Mouse (Mus musculus) heart, postnatal 0 days (tissue): ENCODE data around the gene Zranb1. TPM values are rescaled to one million over a fixed set of nuclear protein-coding genes. Genes with fewer than 3 reads are reported as not detected.

Source experiments
- ATAC-seq: fragments of 200-750 bp; cut with Nextera tagmentation; 2 replicates; pipeline ENCODE4 v1.8.0; 2017; ENCODE audit warnings: low read depth, moderate number of reproducible peaks, moderate library complexity; ENCODE audit not compliant: insufficient read depth
- DNase-seq: peaks from one replicate; pipeline ENCODE4 v3.0.0-alpha.2; 2016; ENCODE audit warnings: low spot score
- H3K27ac ChIP-seq: fragments of 300-500 bp; sonication (generic); 2 replicates; pipeline ENCODE4 v1.5.1; 2014; ENCODE audit warnings: low read depth, mild to moderate bottlenecking
- H3K27me3 ChIP-seq: fragments of 300-500 bp; sonication (generic); 2 replicates; pipeline ENCODE4 v1.6.1; 2014; ENCODE audit warnings: low read length, mixed read lengths; ENCODE audit not compliant: control insufficient read depth, insufficient read depth
- H3K36me3 ChIP-seq: fragments of 300-500 bp; sonication (generic); replicated peaks from 2 replicates; pipeline ENCODE4 v1.6.1; 2014; ENCODE audit warnings: low read length, mixed read lengths; ENCODE audit not compliant: control insufficient read depth, insufficient read depth
- H3K4me1 ChIP-seq: fragments of 300-500 bp; sonication (generic); 2 replicates; pipeline ENCODE4 v1.6.1; 2014; ENCODE audit warnings: antibody characterized with exemption; ENCODE audit not compliant: control insufficient read depth, insufficient read depth
- H3K4me2 ChIP-seq: fragments of 300-500 bp; sonication (generic); 2 replicates; pipeline ENCODE4 v1.6.1; 2014; ENCODE audit warnings: low read depth, mild to moderate bottlenecking, low read length, moderate library complexity
- H3K4me3 ChIP-seq: fragments of 300-500 bp; sonication (generic); 2 replicates; pipeline ENCODE4 v1.5.1; 2014; ENCODE audit warnings: low read depth, low read length
- H3K9ac ChIP-seq: fragments of 300-500 bp; sonication (generic); replicated peaks from 2 replicates; pipeline ENCODE4 v1.6.1; 2014; ENCODE audit warnings: low read depth, low read length, mixed read lengths
- H3K9me3 ChIP-seq: fragments of 300-500 bp; sonication (generic); replicated peaks from 2 replicates; pipeline ENCODE4 v1.6.1; 2016; ENCODE audit warnings: low read length; ENCODE audit not compliant: control insufficient read depth
- CTCF ChIP-seq: IDR thresholded peaks from 2 replicates; pipeline ENCODE4 v1.5.1; 2016; ENCODE audit warnings: antibody characterized with exemption, control low read depth, low read depth
- EP300 ChIP-seq: IDR thresholded peaks from 2 replicates; pipeline ENCODE4 v1.6.1; 2016; ENCODE audit warnings: antibody characterized with exemption, low read depth
- WGBS: fragments of 180-500 bp; shearing (Covaris S2); extraction: QIAGEN DNeasy Blood & Tissue Kit; methylation state at CpG from one replicate; pipeline ENCODE4 v1.1.7; 2014; 5-methylcytosine and 5-hydroxymethylcytosine counted together
- polyA plus RNA-seq: library from polyadenylated mRNA; unstranded; fragments of >200 nt; fragmentation: Nextera tagmentation; extraction: Ambion mirVana; gene quantifications from 2 replicates; pipeline ENCODE4 v1.2.1, GENCODE M21; 2015
- total RNA-seq: library from RNA; depleted of rRNA; stranded (reverse); fragments of >200 nt; gene quantifications from 2 replicates; pipeline ENCODE4 v1.2.3, GENCODE M21; 2014; ENCODE audit warnings: low replicate concordance; rRNA removed

Zranb1 gene
- total and polyA plus RNA-seq, 2 experiments from 2014 or later = 9.9 to 49.6 TPM

DNA sequence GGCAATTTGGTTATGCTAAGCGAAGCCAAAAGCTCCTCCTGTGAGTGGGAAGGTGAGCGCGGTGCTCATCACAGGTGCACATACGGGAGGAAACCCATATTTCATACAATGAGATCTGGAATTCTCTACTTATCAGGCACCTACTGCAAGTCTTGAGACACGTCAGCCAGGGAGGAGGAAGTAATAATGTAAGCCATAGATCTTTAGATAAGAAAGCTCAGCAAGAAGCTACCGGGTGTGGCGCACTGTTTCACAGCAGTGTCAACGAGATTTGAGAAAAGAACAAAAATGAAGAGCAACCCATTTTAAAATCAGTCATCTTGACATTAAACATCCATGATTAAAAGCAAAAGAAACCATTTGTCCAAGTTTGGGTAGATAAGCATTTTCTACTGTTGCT, 98.1 kb downstream of the Zranb1 start:
- Histone ChIP-seq H3K4me2 (no peak overlapping the region), H3K9me3 (no peaks in the 10 kb centered on the region), H3K9ac (no peak overlapping the region), H3K36me3 (0 out of 2 replicates have a peak, but pooled peaks cover 6% of the 10 kb centered on the region), H3K4me3 (no peak overlapping the region), H3K27me3 (no peaks in the 10 kb centered on the region), H3K27ac (no peak overlapping the region), H3K4me1 (peaks cover 11% of the 10 kb centered on the region; the same call in 1 of the 2 replicates)
- no peak for DNase-seq
- 82% methylated on average over 8 of the region's 8 CpGs for WGBS
- no peak for ATAC-seq
- TF ChIP-seq CTCF = no peak
- TF ChIP-seq EP300 = no peak

GRCm38 (mm10) chr7:133029496-133030047, 98.6 kb downstream of the Zranb1 start:
- H3K9ac ChIP-seq = no peak overlapping the region
- ATAC-seq (no peak), DNase-seq (no peak)
- H3K4me2 ChIP-seq = no peak overlapping the region
- peaks cover 15% of the 10 kb centered on the region; the same call in 1 of the 2 replicates for H3K4me1 ChIP-seq
- WGBS = 71% methylated on average over 8 of the region's 8 CpGs
- H3K9me3 ChIP-seq = no peaks in the 10 kb centered on the region
- H3K4me3 ChIP-seq = no peak overlapping the region
- H3K36me3 ChIP-seq = 0 out of 2 replicates have a peak, but pooled peaks cover 6% of the 10 kb centered on the region
- no peak overlapping the region for H3K27ac ChIP-seq
- TF ChIP-seq EP300 = no peak
- TF ChIP-seq CTCF = no peak
- no peaks in the 10 kb centered on the region for H3K27me3 ChIP-seq

DNA sequence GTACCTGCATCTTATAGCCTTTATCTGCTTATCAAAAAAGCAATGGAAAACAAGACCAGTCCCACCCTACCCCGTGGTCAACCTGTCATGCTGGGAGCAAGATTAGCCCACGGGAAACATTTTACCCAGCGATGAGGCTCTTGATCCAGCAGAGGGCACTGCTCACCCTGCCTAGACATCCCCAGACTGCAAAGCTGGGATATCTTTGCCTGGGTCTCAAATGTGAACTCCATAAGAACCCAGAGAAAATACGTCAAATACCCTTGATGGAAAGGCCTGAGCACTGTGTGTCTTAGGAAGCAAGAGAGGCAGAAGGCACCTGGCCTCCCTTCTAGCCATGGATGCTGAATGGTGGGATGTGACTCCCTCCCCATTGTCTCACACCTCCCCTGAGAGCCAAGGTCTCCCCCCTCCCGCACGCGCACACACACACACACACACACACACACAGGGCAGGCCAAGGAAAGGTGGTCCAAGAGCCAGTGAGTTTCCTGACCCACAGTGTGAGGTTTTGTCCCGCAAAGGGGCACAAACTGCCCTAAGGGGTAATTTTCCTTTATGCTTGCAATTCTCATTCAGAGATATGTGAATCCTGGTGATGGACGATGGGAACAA, 101.8 kb downstream of the Zranb1 start:
- no peak overlapping the region for H3K4me3 ChIP-seq
- no peak overlapping the region for H3K9ac ChIP-seq
- no peak overlapping the region for H3K27ac ChIP-seq
- H3K27me3 ChIP-seq = no peaks in the 10 kb centered on the region
- H3K36me3 ChIP-seq = 0 out of 2 replicates have a peak, but pooled peaks cover 6% of the 10 kb centered on the region
- 46% methylated on average over 9 of the region's 9 CpGs for WGBS
- peak; percentile 64 for ATAC-seq
- TF ChIP-seq EP300 (no peak), CTCF (peak; percentile 93)
- peaks cover 39% of the 10 kb centered on the region for H3K4me1 ChIP-seq
- H3K4me2 ChIP-seq = no peak overlapping the region
- no peaks in the 10 kb centered on the region for H3K9me3 ChIP-seq
- peak; percentile 74 for DNase-seq

DNA sequence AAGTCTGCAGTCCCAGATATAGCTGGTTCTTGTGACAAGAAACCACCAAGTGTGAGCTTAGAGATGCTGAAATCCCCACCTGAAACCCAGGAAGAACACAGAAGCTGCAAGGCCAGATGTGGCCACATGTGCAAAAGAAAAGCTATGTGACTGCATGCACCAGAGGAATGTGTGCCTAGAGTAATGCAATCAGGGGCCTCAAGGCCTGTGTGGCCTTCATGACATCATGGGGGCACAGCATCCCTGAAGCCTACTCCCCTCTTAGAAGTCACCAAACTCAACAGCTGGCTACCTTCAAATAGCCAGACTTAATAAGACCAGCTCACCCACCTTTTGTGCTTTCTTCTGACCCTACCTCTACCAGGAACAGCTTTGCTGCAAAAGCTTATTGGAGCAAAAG, 105.0 kb downstream of the Zranb1 start:
- no peak for ATAC-seq
- Histone ChIP-seq H3K9ac (no peak overlapping the region; the same call in 1 of the 2 replicates), H3K4me2 (no peak overlapping the region), H3K4me1 (peaks cover 66% of the 10 kb centered on the region), H3K27ac (peak overlapping the region; percentile 71), H3K9me3 (no peaks in the 10 kb centered on the region), H3K4me3 (no peak overlapping the region), H3K27me3 (no peaks in the 10 kb centered on the region), H3K36me3 (0 out of 2 replicates have a peak, but pooled peaks cover 6% of the 10 kb centered on the region)
- DNase-seq = no peak
- TF ChIP-seq CTCF = no peak
- no peak for TF ChIP-seq EP300

Other genes starting within 250 kb of the Zranb1 start
- gene Fam53b, start 117.3 kb upstream of the Zranb1 start, total RNA-seq = 18.6 and 28.6 TPM in 2 replicates
- gene Fam53b, start 117.3 kb upstream of the Zranb1 start, polyA plus RNA-seq = 11.4 and 13.1 TPM in 2 replicates
- gene Eef1akmt2, start 78.5 kb upstream of the Zranb1 start, total RNA-seq = 21.1 and 22.7 TPM in 2 replicates
- gene Eef1akmt2, start 78.5 kb upstream of the Zranb1 start, polyA plus RNA-seq = 29.2 and 32.5 TPM in 2 replicates
- gene Abraxas2, start 71.9 kb upstream of the Zranb1 start, total RNA-seq = 25.7 and 28.9 TPM in 2 replicates
- gene Abraxas2, start 71.9 kb upstream of the Zranb1 start, polyA plus RNA-seq = 23.3 and 24.1 TPM in 2 replicates
- 10.0 and 11.5 TPM in 2 replicates for gene Fgfr2, start 192.2 kb downstream of the Zranb1 start, total RNA-seq
- gene Fgfr2, start 192.2 kb downstream of the Zranb1 start, polyA plus RNA-seq = 3.8 TPM in 2 replicates
- 66.6 and 71.3 TPM in 2 replicates for gene Ctbp2, start 193.2 kb downstream of the Zranb1 start, total RNA-seq
- 27.0 and 27.9 TPM in 2 replicates for gene Ctbp2, start 193.2 kb downstream of the Zranb1 start, polyA plus RNA-seq